Mouse (Mus musculus): ENCODE measurements around the gene Slc44a2. TPM values are rescaled to one million over a fixed set of nuclear protein-coding genes. Genes with fewer than 3 reads are reported as not detected.

The Slc44a2 gene
- 100 to 1,000 TPM; 393 to 396 TPM for total RNA-seq (2023)

GRCm38 (mm10) chr9:21320619-21321512 is at the start of gene Slc44a2:
Gene Slc44a2 (plus strand): TSS chr9:21320698.

DNA sequence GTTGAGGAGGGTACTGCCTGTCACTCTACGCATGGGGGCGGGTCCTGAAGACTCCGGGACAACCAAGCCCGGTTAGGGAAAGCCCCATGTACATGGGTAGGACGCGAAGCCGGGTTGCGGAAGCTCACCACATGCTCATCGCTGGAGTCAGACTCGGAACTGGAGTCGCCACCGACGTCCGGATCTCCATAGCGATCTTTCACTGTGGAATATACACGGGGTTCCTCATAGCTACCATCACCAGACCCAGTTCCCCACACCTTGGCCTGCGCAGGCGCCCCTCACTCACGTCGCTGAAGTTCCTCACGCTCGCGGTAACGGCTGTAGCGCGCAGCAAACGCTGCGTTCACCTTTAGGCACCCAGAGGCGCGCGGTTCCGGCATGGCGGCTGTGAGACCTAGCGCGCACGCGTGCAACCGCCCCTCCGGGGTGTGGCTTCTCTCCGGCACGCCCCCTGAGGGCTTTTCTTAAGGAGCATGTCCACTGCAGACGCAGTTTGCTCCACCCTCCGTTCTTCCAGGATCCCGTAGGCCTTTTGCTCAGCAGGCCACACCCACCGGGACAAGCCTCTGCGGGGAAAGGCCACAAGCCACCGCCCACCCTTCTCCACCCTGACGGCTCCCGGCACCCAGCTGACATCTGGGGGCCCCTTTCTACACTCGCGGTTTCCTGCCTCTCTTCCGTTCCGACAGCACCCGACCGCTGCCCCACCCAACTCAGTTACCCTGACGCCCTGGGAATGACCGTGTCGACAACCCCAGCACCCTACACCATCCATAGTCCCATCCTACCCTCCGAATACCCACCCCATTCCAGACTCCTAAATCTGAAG is 32.7 kb upstream of the Slc44a2 start, which contains the start of gene Kri1:
Gene Kri1 (minus strand): TSS at position 399 of the 832 bp plus-strand sequence.

GRCm38 (mm10) chr9:21291022-21291787 is 29.3 kb upstream of the Slc44a2 start, which contains the start of gene Cdkn2d:
Gene Cdkn2d (minus strand): TSS chr9:21291407.

GRCm38 (mm10) chr9:21312134-21312533 is 8.4 kb upstream of the Slc44a2 start, which contains the start of gene Ap1m2:
Gene Ap1m2 (minus strand): TSS chr9:21312337.

GRCm38 (mm10) chr9:21367357-21368111 is 47.0 kb downstream of the Slc44a2 start, which contains the start of gene Ilf3:
Gene Ilf3 (plus strand): TSS chr9:21367871.

Other genes starting within 250 kb of the Slc44a2 start
- gene Gm49373, start 247.6 kb upstream of the Slc44a2 start, total RNA-seq (2023): under 1 TPM in 1 of 2 experiments, not detected in 1; 0.52 TPM
- gene Fdx1l, start 247.1 kb upstream of the Slc44a2 start, total RNA-seq (2023): 10 to 100 TPM; 20.9 to 22.5 TPM
- gene Gm38431, start 228.7 kb upstream of the Slc44a2 start, total RNA-seq (2023): 1 to 10 TPM; 2.8 to 5.1 TPM
- gene Raver1, start 228.7 kb upstream of the Slc44a2 start, total RNA-seq (2023): 10 to 100 TPM; 63.3 to 65.2 TPM
- gene Tyk2, start 189.5 kb upstream of the Slc44a2 start, total RNA-seq (2023): 10 to 100 TPM; 89.4 to 95.2 TPM
- 100 to 1,000 TPM; 116 to 128 TPM for gene Cdc37, start 170.7 kb upstream of the Slc44a2 start, total RNA-seq (2023)
- 1 to 10 TPM; 9.0 to 9.6 TPM for gene Pde4a, start 155.0 kb upstream of the Slc44a2 start, total RNA-seq (2023)
- gene Keap1, start 81.3 kb upstream of the Slc44a2 start, total RNA-seq (2023): 10 to 100 TPM; 28.1 TPM
- gene S1pr5, start 72.3 kb upstream of the Slc44a2 start, total RNA-seq (2023): 10 to 100 TPM; 61.9 to 82.6 TPM
- 10 to 100 TPM; 52.4 to 53.1 TPM for gene Atg4d, start 55.4 kb upstream of the Slc44a2 start, total RNA-seq (2023)
- gene Kri1, start 32.7 kb upstream of the Slc44a2 start, total RNA-seq (2023): 10 to 100 TPM; 94.5 to 96.4 TPM
- 10 to 100 TPM; 43.1 to 53.2 TPM for gene Cdkn2d, start 29.3 kb upstream of the Slc44a2 start, total RNA-seq (2023)
- 1 to 10 TPM in 1 of 2 experiments, under 1 TPM in 1; 0.76 to 1.2 TPM for gene Ap1m2, start 8.4 kb upstream of the Slc44a2 start, total RNA-seq (2023)
- 10 to 100 TPM; 39.5 to 42.4 TPM for gene Ilf3, start 47.2 kb downstream of the Slc44a2 start, total RNA-seq (2023)
- 10 to 100 TPM; 22.4 to 29.4 TPM for gene Qtrt1, start 91.1 kb downstream of the Slc44a2 start, total RNA-seq (2023)
- 100 to 1,000 TPM; 233 to 257 TPM for gene Dnm2, start 104.2 kb downstream of the Slc44a2 start, total RNA-seq (2023)
- gene Tmed1, start 189.6 kb downstream of the Slc44a2 start, total RNA-seq (2023): 1 to 10 TPM; 6.6 TPM
- 100 to 1,000 TPM; 254 to 282 TPM for gene AB124611, start 205.5 kb downstream of the Slc44a2 start, total RNA-seq (2023)
- gene Carm1, start 226.2 kb downstream of the Slc44a2 start, total RNA-seq (2023): 10 to 100 TPM; 60.6 to 61.5 TPM